Mouse (Mus musculus) cerebellum, postnatal 10 days (tissue): ENCODE results near the gene Olfr698.
"Not testable (repeated sequence)": the region's sequence is repeated elsewhere in the genome, so short reads cannot be mapped to it uniquely, and the experiment has no call there.

Experiments
- DNase-seq, 2 experiments: peaks; one replicate each; pipeline ENCODE4 v3.0.0; 2021; ENCODE audit warnings: mixed read lengths in 2 of 2

Olfr698 gene

DNA sequence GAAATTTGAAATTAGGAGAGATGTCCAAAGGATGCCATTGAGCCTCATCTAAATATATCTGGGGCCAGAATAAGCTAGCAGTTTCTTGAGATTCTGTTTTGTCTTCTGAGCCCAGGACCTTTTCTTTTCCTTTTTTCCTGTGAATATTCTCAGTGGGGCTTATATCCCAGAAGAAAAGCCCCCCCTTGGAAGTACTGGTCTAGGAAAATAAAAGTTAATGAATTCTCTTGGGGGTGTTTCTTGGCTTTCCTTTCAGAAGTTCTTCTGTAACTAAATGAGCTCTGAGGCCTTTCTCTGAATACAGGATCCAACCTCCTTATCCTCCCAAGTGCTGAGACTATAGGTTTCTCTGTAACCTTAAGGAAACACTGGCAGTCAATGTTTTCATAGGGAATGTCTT, at the start of gene Olfr698:
Gene Olfr698 (minus strand): TSS at position 101 of the 400 bp plus-strand sequence.
- no peak for DNase-seq

DNA sequence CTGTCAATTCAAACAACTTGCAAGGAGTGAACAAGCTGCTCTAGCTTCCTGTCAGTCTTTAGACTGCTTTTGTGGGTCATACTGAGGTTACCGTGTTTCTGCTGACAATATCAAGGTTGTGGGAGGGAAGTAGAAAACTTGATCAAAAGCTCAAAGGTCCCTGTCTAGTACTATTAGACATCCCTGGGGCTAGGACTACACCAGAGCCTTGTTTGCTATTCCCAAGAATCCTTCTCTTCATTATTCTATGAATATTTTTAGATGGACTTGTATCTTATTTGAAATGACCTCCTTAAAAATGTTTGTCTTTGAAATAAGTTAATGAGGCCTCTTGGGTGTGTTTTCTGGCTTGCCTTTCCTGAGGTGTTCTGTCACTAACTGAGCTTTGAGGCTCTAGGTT, 37.9 kb upstream of the Olfr698 start, which contains the start of gene Olfr699:
Gene Olfr699 (minus strand): TSS at position 101 of the 400 bp plus-strand sequence.
- no peak for DNase-seq

DNA sequence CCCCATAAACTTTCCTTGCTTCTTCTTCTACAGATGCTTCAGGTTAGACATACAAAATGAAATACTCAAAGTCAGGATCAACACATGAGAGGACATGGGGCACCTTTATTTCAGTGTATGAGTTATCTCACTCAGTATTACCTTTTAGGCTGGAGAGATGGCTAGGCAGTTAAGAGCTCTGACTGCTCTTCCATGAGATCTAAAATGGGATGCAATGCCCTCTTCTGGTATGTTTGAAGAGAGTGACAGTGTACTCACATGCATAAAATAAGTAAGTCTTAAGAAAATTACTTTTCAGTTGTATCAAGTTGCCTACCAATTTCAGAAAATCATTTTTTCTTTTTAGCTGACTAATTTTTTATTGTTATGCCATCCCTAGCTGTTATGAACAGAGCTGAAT, 33.1 kb upstream of the Olfr698 start:
- no peak for DNase-seq

DNA sequence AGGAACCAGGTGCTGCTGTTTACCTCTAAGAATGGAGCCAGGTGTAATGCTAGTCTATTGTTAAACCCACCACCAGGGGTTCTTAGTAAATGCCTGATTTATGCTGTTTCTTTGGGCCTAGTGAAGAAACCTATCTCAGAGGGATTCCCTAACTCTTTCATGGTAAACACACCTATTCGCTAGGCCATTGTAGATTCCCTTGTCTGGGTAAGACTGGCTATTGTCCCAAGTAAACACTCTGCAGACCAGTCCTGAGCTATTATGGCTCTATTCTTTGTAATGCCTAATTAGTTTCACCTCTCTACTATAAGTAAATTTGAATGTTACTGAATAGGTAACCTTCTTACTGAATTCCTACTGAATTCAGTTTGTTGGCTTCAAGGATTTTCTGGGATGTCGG, 5.8 kb upstream of the Olfr698 start:
- DNase-seq: not testable (repeated sequence)

DNA sequence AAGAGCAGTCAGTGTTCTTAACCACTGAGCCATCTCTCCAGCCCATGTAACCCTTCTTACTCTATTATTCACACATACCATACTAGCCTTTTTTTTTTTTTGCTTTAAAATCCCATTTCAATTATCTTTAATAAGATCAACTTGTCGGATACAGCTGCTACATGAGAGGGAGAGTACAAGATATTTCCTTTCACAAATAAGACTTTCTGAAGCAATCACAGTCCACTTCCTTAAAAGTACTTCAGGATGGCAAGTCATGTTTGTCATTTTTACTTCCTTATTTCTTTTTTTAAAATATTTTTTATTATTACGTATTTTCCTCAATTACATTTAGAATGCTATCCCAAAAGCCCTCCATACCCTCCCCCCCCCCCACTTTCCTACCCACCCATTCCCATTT, 3.6 kb upstream of the Olfr698 start:
- DNase-seq: no peak

DNA sequence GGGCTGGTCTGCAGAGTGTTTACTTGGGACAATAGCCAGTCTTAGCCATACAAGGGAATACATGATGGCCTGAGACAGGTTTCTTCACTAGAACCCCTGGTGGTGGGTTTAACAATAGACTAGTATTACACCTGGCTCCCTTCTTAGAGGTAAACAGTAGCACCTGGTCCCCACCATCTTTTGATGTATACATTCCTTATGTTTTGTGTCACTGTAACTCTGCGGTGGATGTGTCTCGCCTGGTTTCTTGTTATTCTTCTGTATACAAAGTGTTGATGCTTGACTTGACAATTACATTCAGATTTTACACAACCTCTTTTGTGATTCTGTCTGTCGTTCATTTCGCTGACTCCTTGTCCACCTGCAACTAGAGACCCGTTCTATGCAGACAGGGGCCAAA, 9.4 kb downstream of the Olfr698 start:
- no peak for DNase-seq

DNA sequence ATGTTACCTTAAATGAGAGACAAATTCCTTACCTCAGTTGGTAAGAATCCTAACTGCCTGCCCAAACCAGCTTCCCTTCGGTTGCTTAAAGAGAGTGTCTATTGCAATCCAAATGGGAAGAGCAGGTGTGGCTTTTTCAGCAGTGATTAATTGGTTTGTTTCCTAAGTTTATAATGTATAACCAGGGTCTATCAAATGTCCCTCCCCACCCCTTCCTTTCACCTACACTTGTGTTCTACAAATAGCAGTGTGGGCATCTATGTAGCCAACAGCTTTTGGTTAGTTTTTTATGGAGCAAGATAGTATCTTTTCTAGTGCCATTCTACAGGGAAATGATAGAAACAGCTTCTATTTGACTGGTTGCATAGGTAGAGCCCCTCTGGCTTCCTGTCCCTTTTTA, 12.9 kb downstream of the Olfr698 start, which contains the start of gene Olfr697:
Gene Olfr697 (minus strand): TSS at position 101 of the 400 bp plus-strand sequence.
- no peak for DNase-seq

DNA sequence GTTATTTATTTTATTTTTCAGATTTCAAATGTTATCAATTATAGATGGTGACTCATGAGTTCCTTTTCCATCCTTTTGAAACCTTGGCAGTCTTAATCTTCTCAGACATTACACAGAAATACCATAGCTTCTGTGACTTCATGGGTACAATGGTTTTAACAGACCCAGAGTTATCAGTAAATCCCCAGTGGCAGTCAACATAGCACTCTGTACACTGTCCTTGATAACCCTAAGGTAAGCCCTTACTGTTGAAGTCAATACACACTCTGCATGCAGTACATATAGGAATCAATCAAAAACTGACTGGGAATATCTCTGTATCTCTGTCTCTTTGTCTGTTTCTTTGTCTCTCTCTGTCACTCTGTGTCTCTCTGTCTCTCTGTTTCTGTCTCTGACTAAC, 18.2 kb downstream of the Olfr698 start:
- DNase-seq: no peak

DNA sequence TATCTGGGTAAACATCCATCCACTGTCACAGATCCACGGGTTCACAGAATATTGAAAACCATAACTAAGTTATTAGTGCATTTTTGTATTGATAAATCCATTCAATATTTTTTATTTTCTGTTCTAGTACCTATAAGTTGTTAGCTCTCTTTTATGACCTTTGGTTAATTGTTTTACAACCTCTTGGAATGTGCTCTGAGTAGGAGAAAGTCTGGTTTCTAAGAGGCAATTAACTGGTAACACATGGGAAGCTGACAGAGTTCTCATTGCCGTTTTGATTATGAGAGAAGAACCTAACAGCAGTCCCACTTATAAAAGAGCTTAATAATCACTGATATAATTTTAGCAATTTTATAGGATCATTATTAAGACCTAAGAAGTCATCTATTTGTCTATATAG, 21.5 kb downstream of the Olfr698 start:
- DNase-seq: no peak

DNA sequence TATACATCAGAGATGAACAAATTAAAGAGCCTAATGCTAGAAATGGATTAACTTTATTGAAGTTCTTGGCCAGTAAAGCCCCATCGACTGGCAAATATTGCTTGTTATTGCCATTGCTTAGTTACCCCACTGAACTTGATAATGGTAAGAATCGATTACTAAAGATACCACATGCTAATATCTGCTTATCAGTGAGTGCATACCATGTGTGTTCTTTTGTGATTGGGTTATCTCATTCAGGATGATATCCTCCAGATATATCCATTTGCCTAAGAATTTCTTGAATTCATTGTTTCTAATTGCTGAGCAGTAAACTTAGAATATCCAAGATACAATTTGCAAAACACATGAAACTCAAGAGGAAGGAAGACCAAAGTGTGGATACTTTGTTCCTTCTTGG, 29.5 kb downstream of the Olfr698 start:
- DNase-seq: not testable (repeated sequence)

DNA sequence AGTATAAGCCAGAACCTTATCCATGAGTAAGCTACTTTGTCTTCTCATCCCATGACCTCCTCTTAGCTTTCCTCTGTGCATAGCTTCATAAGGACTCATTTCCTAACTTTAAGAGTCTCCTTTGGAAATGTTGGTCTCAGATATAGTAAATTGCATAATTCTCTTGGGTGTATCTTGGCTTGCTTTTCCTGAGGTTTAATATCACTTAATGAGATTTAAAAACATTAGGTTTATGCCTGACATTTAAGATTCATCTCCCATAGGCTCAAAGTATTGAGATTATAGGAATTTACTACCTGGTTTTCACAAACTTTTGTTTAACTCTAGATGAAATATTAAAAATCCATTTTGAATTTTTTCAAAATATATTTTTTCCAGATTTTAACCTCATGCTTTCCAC, 38.9 kb downstream of the Olfr698 start, which contains the start of gene Olfr695:
Gene Olfr695 (minus strand): TSS at position 101 of the 400 bp plus-strand sequence.
- DNase-seq: no peak

DNA sequence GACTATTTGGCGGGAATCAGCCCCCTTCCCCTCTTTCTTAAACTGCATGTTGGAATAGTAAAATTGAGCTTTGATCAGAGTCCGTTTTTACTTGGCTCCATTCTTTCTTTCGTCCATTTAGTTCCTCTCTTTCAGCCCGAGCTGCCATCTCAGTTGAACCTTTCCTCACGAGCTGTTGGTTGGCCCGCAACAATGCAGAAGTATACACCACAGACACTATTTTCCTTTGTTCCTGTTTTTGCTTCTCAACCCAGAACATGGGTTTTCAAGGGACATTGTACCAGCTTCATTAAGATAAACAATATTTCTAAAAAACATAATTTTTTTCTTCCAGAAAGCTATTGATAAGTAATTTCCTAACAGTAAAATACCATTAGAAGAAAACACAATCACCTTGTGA, 43.7 kb downstream of the Olfr698 start:
- no peak for DNase-seq

DNA sequence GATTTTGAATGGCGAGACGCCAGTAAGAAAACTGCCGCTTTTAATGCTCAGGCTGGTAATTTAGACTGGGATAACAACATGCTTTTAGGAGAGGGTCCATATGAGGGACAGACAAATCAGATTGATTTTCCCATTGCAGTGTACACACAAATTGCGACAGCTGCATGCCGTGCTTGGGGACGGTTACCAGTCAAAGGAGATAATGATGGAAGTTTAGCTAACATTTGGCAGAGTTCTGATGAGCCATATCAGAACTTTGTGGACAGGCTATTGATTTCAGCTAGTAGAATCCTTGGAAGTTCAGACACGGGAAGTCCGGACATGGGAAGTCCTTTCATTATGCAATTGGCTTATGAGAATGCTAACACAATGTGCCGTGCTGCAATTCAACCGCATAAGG, 47.5 kb downstream of the Olfr698 start:
- DNase-seq: not testable (repeated sequence)
